Mouse (Mus musculus) CH12.LX (cell line): ENCODE results near the gene Gnb1l. TPM values are rescaled to one million over a fixed set of nuclear protein-coding genes. Genes with fewer than 3 reads are reported as not detected.
A peak's percentile ranks its signal among the peaks of the same experiment; 100 is the strongest.

ENCODE experiments used
- DNase-seq: peaks from one replicate; pipeline ENCODE4 v3.0.0-alpha.2; 2013; ENCODE audit errors: extremely low read depth
- H3K27ac ChIP-seq: 2 replicates; pipeline ENCODE4 v1.5.1; 2012; ENCODE audit warnings: low read depth, mild to moderate bottlenecking, control low read depth, moderate library complexity; ENCODE audit not compliant: insufficient read depth
- H3K27me3 ChIP-seq: replicated peaks from 2 replicates; pipeline ENCODE3; 2012; ENCODE audit warnings: inconsistent platforms
- H3K36me3 ChIP-seq, 2 experiments: replicated peaks in 1 of 2; 2 replicates each; pipeline versions ENCODE3 to v1.6.1; 2012; ENCODE audit warnings: inconsistent platforms in 1 of 2, low read length in 1 of 2, mild to moderate bottlenecking in 1 of 2, mixed read lengths in 1 of 2, moderate library complexity in 1 of 2; ENCODE audit not compliant: control insufficient read depth in 1 of 2, insufficient read depth in 1 of 2
- H3K4me1 ChIP-seq, 2 experiments: 2 replicates each; pipeline ENCODE4 v1.6.1; 2012; ENCODE audit warnings: inconsistent platforms in 1 of 2, moderate library complexity in 1 of 2; ENCODE audit not compliant: insufficient read depth in 2 of 2, control insufficient read depth in 1 of 2
- H3K4me2 ChIP-seq: 2 replicates; pipeline ENCODE4 v1.6.1; 2012; ENCODE audit warnings: low read depth, mild to moderate bottlenecking, control low read depth; ENCODE audit not compliant: poor library complexity, insufficient read depth, severe bottlenecking
- H3K4me3 ChIP-seq, 3 experiments: fragments of 150-350 bp in 1 of 3; sonication (generic) in 1 of 3; replicated peaks in 1 of 3; 2 replicates each; pipeline versions ENCODE3 to v1.5.1; 2011 to 2012; ENCODE audit warnings: low read depth in 2 of 3, low read length in 2 of 3, mild to moderate bottlenecking in 2 of 3, moderate library complexity in 2 of 3, control low read depth in 1 of 3, improper control_type of control experiment in 1 of 3, inconsistent platforms in 1 of 3, mixed read lengths in 1 of 3; ENCODE audit not compliant: poor library complexity in 1 of 3
- H3K79me2 ChIP-seq: replicated peaks from 2 replicates; pipeline ENCODE4 v1.6.1; 2012; ENCODE audit warnings: mild to moderate bottlenecking, moderate library complexity; ENCODE audit not compliant: control insufficient read depth, poor library complexity, insufficient read depth, severe bottlenecking; ENCODE audit errors: extremely low read depth
- H3K9ac ChIP-seq: 2 replicates; pipeline ENCODE4 v1.6.1; 2012; ENCODE audit warnings: low read depth, mild to moderate bottlenecking, control low read depth, moderate library complexity; ENCODE audit not compliant: insufficient read depth
- H3K9me3 ChIP-seq: replicated peaks from 2 replicates; pipeline ENCODE3; 2012; ENCODE audit warnings: low read length, inconsistent platforms, mixed read lengths
- CHD1 ChIP-seq: IDR thresholded peaks from 2 replicates; pipeline ENCODE4 v1.6.1; 2012; ENCODE audit warnings: low read depth, low read length, improper control_type of control experiment, inconsistent platforms
- CHD2 ChIP-seq: IDR thresholded peaks from 2 replicates; pipeline ENCODE4 v1.6.1; 2011; ENCODE audit warnings: low read length, improper control_type of control experiment
- CTCF ChIP-seq, 2 experiments: IDR thresholded peaks in 1 of 2; conservative IDR thresholded peaks in 1 of 2; 2 replicates each; pipeline ENCODE4 v1.5.1; 2011 to 2012; ENCODE audit warnings: low read depth in 2 of 2, low read length in 2 of 2, improper control_type of control experiment in 1 of 2, inconsistent platforms in 1 of 2, mild to moderate bottlenecking in 1 of 2, moderate library complexity in 1 of 2
- E2F4 ChIP-seq: IDR thresholded peaks from 2 replicates; pipeline ENCODE4 v1.6.1; 2011; ENCODE audit warnings: low read depth, low read length, improper control_type of control experiment; ENCODE audit not compliant: insufficient replicate concordance
- ELF1 ChIP-seq: IDR thresholded peaks from 2 replicates; pipeline ENCODE4 v1.6.1; 2014; ENCODE audit warnings: low read depth, mild to moderate bottlenecking, inconsistent platforms, low read length, improper control_type of control experiment
- EP300 ChIP-seq: IDR thresholded peaks from 2 replicates; pipeline ENCODE4 v1.6.1; 2011; ENCODE audit warnings: low read length, improper control_type of control experiment
- HCFC1 ChIP-seq: IDR thresholded peaks from 2 replicates; pipeline ENCODE4 v1.6.1; 2012; ENCODE audit warnings: low read depth, mild to moderate bottlenecking, inconsistent platforms, low read length, improper control_type of control experiment
- IRF4 ChIP-seq: IDR thresholded peaks from 2 replicates; pipeline ENCODE4 v1.6.1; 2014; ENCODE audit warnings: low read depth, mild to moderate bottlenecking, inconsistent platforms, low read length, improper control_type of control experiment
- JUND ChIP-seq: conservative IDR thresholded peaks from 2 replicates; pipeline ENCODE4 v1.6.1; 2011; ENCODE audit warnings: low read depth, low read length, improper control_type of control experiment
- MAFK ChIP-seq: IDR thresholded peaks from 2 replicates; pipeline ENCODE4 v1.6.1; 2011; ENCODE audit warnings: low read length, improper control_type of control experiment; ENCODE audit not compliant: insufficient replicate concordance
- MAX ChIP-seq: IDR thresholded peaks from 2 replicates; pipeline ENCODE4 v1.6.1; 2011; ENCODE audit warnings: low read length, improper control_type of control experiment
- MEF2A ChIP-seq: IDR thresholded peaks from 2 replicates; pipeline ENCODE4 v1.6.1; 2014; ENCODE audit warnings: low read depth, mild to moderate bottlenecking, inconsistent platforms, low read length, improper control_type of control experiment, borderline replicate concordance
- MXI1 ChIP-seq: IDR thresholded peaks from 2 replicates; pipeline ENCODE4 v1.6.1; 2011; ENCODE audit warnings: mild to moderate bottlenecking, low read depth, low read length, improper control_type of control experiment
- NRF1 ChIP-seq: IDR thresholded peaks from 2 replicates; pipeline ENCODE4 v1.6.1; 2014; ENCODE audit warnings: low read depth, mild to moderate bottlenecking, inconsistent platforms, low read length, improper control_type of control experiment, moderate library complexity
- PAX5 ChIP-seq: IDR thresholded peaks from 2 replicates; pipeline ENCODE4 v1.6.1; 2012; ENCODE audit warnings: low read length, inconsistent platforms, mixed read lengths
- POLR2AphosphoS2 ChIP-seq: IDR thresholded peaks from 2 replicates; pipeline ENCODE4 v1.6.1; 2011; ENCODE audit warnings: low read depth, low read length, improper control_type of control experiment
- RAD21 ChIP-seq: IDR thresholded peaks from 2 replicates; pipeline ENCODE4 v1.6.1; 2011; ENCODE audit warnings: low read depth, mild to moderate bottlenecking, low read length, improper control_type of control experiment, moderate library complexity
- SMC3 ChIP-seq: IDR thresholded peaks from 2 replicates; pipeline ENCODE4 v1.6.1; 2011; ENCODE audit warnings: low read depth, low read length, improper control_type of control experiment
- USF2 ChIP-seq: conservative IDR thresholded peaks from 2 replicates; pipeline ENCODE4 v1.6.1; 2011; ENCODE audit warnings: low read depth, low read length, improper control_type of control experiment
- ZNF384 ChIP-seq: IDR thresholded peaks from 2 replicates; pipeline ENCODE4 v1.6.1; 2012; ENCODE audit warnings: low read depth, low read length, improper control_type of control experiment, inconsistent platforms
- dilution Hi-C: fragments of 300-500 bp; cut with MboI; formaldehyde crosslinking; loops from 2 replicates; pipeline ENCODE4 v1.14.3; 2020; ENCODE audit warnings: low sequenced_read_pairs; ENCODE audit not compliant: extremely low pct_unique_long_range_greater_than_20kb, extremely low pct_ligation_motif_present
- in situ Hi-C: fragments of 300-500 bp; cut with MboI; formaldehyde crosslinking; loops from 3 replicates; pipeline ENCODE4 v1.14.3; 2019; ENCODE audit warnings: low sequenced_read_pairs, low pct_ligation_motif_present, low pct_unique_long_range_greater_than_20kb, mixed read lengths
- polyA plus RNA-seq: library from polyadenylated mRNA; unstranded; fragments of >175 nt; gene quantifications from 2 replicates; pipeline ENCODE4 v1.2.1, GENCODE M21; 2012; ENCODE audit warnings: low read depth; ENCODE audit not compliant: insufficient read length
- total RNA-seq, 2 experiments: library from RNA; depleted of rRNA; stranded (reverse); fragments of 300-350 nt in 1 of 2; fragments of >200 nt in 1 of 2; gene quantifications; 2 replicates each; pipeline ENCODE4 v1.2.3; 2012 to 2014

Gnb1l gene
- total and polyA plus RNA-seq, 3 experiments = 15.9 to 25.5 (median 21.5) TPM

DNA sequence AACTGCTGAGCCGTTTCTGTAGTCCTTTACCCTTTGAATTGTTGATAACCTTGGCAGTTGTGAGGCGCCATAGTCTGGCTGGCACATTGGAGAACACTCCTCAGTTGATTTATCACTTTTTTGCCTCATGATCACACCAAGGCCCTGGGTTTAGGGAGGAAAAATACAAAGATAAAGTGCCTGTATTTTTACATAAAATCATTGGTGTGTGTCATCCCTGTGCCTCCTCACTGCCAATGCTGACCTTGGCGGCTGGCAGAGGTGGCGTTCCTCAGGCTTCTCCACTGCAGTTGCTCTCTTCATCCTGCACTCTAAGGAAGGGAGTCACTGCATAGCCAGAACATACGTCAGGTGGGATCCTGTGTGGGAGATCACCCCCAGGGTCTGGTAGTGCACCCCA, 13.2 kb downstream of the Gnb1l start:
- dilution Hi-C loops (no loop called here), in situ Hi-C loops (no loop called here)
- Histone ChIP-seq H3K36me3 (peaks cover 0 to 33% of the 10 kb centered on the region in 2 experiments), H3K27ac (no peak overlapping the region), H3K79me2 (no peaks in the 10 kb centered on the region), H3K4me3 (no peak overlapping the region), H3K9ac (no peak overlapping the region), H3K4me2 (no peak overlapping the region), H3K9me3 (no peaks in the 10 kb centered on the region), H3K4me1 (no peaks in the 10 kb centered on the region), H3K27me3 (no peaks in the 10 kb centered on the region)
- no peak for DNase-seq
- TF ChIP-seq ZNF384 = no peak
- no peak for TF ChIP-seq MEF2A

DNA sequence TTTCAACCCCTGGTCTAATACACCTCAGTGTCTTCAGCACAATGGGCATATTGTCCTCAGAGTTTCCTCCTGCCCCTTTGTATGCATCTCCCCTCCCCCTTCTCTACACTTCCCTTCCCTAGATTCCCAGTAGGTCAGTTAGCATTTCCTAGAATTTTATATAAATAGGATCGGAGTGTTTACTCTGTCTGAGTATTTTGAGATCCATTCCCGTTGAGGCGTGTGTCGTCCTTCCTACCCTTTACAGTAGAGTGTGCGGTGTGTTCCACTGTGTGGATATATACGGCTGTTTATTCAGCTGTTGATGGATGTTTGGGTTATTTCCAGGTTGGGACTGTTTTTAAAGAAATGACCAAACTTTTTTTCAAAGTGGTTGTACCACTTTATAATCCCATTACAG, 15.0 kb downstream of the Gnb1l start:
- no peak overlapping the region for H3K27ac ChIP-seq
- H3K9ac ChIP-seq = no peak overlapping the region
- H3K36me3 ChIP-seq = peaks cover 0 to 28% of the 10 kb centered on the region in 2 experiments
- H3K9me3 ChIP-seq = no peaks in the 10 kb centered on the region
- TF ChIP-seq HCFC1 = no peak
- TF ChIP-seq ELF1 = no peak
- TF ChIP-seq CHD2 = no peak
- TF ChIP-seq NRF1 = no peak
- TF ChIP-seq MXI1 = no peak
- no peak for TF ChIP-seq JUND
- no peak for TF ChIP-seq E2F4
- TF ChIP-seq, all 38 proteins: peak for 0
- Histone ChIP-seq H3K79me2 (no peaks in the 10 kb centered on the region), H3K27me3 (no peaks in the 10 kb centered on the region), H3K4me2 (no peak overlapping the region), H3K4me1 (no peaks in the 10 kb centered on the region), H3K4me3 (no peak overlapping the region)
- in situ Hi-C loops = no loop called here
- dilution Hi-C loops = no loop called here
- no peak for DNase-seq

DNA sequence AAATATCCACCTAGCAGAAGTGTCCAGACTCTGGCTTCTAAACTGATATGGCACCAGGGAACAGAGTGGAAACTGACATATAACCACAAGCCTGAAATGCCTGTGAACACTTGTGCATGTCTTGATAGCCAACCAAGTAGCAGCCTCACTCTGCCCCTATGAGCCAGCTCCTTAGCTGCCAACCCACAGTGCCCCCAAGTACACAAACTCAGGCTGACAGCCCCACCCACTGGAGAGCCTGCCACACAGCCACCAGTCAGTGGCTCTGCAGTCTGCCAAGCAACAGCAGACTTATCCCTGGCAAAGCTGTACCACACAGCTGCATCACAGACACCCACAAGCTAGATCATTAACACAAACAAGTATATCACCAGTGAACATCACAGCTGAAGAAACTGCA, 19.6 kb downstream of the Gnb1l start:
- no peak overlapping the region for H3K4me3 ChIP-seq
- peaks cover 0 to 9% of the 10 kb centered on the region in 2 experiments for H3K36me3 ChIP-seq
- no peaks in the 10 kb centered on the region for H3K79me2 ChIP-seq
- H3K4me2 ChIP-seq = no peak overlapping the region
- no peaks in the 10 kb centered on the region for H3K27me3 ChIP-seq
- no peaks in the 10 kb centered on the region for H3K4me1 ChIP-seq
- TF ChIP-seq MAX = no peak
- no peak for TF ChIP-seq ZNF384
- TF ChIP-seq MEF2A = no peak
- peak; percentile 55 for TF ChIP-seq RAD21
- TF ChIP-seq CTCF (conservative IDR thresholded peaks at IDR 0.05 in 1 of 2, IDR thresholded peaks at IDR 0.05 in 1 of 2; ENCODE audit: low read depth in 2 of 2, low read length in 2 of 2) = peak in 1 of 2 experiments; percentile 50; a peak in 2 of 4 replicates
- peak; percentile 39 for TF ChIP-seq SMC3
- no peak for TF ChIP-seq IRF4
- no peak for TF ChIP-seq POLR2AphosphoS2
- no peak for TF ChIP-seq MAFK
- TF ChIP-seq CHD1 = no peak
- no peak for TF ChIP-seq USF2
- no peak for TF ChIP-seq JUND
- TF ChIP-seq PAX5 = no peak
- TF ChIP-seq EP300 = no peak
- H3K9me3 ChIP-seq = no peaks in the 10 kb centered on the region
- H3K9ac ChIP-seq = no peak overlapping the region
- DNase-seq = peak; percentile 12
- dilution Hi-C loops = no loop called here
- in situ Hi-C loops = no loop called here
- H3K27ac ChIP-seq = no peak overlapping the region
